Mouse (Mus musculus): ENCODE measurements at regions not wholly inside any gene's neighbourhood (a gene's known extent, or its start where the extent isn't known, plus 50 kb on each side); places are given as distances from the start of the nearest gene placed in this dataset.

DNA sequence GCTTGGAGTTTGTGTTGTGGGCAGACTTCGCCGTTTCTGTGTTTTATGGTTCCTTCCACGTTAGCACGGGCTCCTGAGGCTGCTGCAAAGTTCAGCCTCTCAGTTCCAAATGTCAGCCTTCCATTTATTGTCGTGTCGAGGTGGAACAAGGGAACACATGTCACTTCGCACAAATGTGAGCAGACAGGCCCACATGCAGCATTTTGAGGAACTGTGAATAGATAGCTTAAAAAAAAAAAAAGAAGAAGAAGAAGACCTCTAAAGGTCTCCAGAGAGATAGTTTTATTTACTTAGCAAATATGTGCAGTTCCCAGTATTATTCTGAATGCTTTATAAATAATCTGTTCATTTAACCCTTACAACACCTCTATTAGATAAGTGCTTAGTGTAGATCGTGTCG lies 66.4 kb upstream of the Zc3h12c start:
- DNase-seq, result no peak

- DNase-seq, result peak; percentile 71
Measured at GRCm38 (mm10) chr9:52229589-52229988, 61.2 kb upstream of the Zc3h12c start.

DNA sequence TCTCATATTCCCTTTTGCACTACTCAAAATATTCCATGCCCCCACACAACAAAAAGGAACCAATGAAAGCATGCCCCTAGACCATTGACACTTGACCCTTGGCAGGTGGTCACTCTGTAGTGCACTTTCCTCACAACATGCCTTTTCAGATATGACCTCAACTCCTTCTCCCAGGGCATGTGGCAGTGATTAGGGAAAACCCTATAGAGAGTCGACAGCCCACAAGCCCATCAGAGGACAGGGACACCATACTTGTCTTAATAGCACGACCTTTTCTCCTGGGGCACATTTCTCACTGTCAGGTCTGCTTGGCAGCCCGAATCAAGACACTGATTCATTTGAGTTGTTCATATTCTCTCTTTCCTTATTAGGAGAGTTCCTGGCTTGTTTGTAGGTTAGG lies 57.3 kb upstream of the Zc3h12c start:
- no peak for DNase-seq

DNA sequence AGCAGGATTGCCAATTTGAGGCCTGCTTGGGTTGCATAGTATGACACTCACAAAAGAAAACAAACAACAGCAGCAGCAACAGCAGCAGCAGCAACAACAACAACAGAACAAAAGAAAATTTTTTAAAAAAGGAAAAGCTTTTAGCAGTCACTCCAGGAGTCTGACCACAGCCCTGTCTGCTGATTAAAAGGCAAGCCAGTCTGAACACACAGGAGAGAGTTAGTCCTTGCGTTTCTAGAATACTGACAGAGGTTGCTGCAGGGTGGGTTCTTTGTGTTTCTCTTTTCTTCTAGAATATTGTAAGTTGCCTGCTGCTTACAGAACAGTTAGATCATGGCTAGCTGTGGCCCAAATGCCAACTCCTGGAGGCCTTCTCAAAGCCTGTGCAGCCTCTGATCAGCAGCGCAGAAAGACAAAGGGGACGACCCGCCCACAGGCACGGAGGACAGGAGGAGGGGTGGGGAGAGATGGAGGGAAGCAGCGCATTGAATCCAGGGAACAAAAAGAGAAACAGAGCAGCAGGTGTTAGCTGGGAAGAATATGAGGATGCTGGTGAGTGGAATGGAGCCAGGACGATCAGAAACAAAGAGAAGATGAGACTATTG lies 55.2 kb upstream of the Zc3h12c start:
- DNase-seq, result no peak

Measured in layer of hippocampus, adult 9-11 months (tissue).